Mouse (Mus musculus): Measurements from ENCODE around the gene Pitpnc1.
A peak's percentile ranks its signal among the peaks of the same experiment; 100 is the strongest.

Pitpnc1 gene

GRCm38 (mm10) chr11:107282481-107282880 is 188.0 kb downstream of the Pitpnc1 start:
- DNase-seq (ENCODE audit: low spot score in 2 of 2): no peak

GRCm38 (mm10) chr11:107279258-107279657 is 191.2 kb downstream of the Pitpnc1 start:
- no peak for DNase-seq (ENCODE audit: low spot score in 2 of 2)

GRCm38 (mm10) chr11:107276898-107277297 is 193.6 kb downstream of the Pitpnc1 start:
- DNase-seq (ENCODE audit: low spot score in 2 of 2): no peak

- DNase-seq (ENCODE audit: low spot score in 2 of 2): no peak
Observed at GRCm38 (mm10) chr11:107276337-107276736, 194.2 kb downstream of the Pitpnc1 start.

GRCm38 (mm10) chr11:107275902-107276301 is 194.6 kb downstream of the Pitpnc1 start:
- DNase-seq (ENCODE audit: low spot score in 2 of 2): peak in 1 of 2 experiments; percentile 8

GRCm38 (mm10) chr11:107274206-107274605 is 196.3 kb downstream of the Pitpnc1 start:
- no peak for DNase-seq (ENCODE audit: low spot score in 2 of 2)

GRCm38 (mm10) chr11:107272351-107272975 is 198.0 kb downstream of the Pitpnc1 start:
- no peak for DNase-seq (ENCODE audit: low spot score in 2 of 2)

- DNase-seq (ENCODE audit: low spot score in 2 of 2): no peak
Observed at GRCm38 (mm10) chr11:107270564-107270963, 199.9 kb downstream of the Pitpnc1 start.

GRCm38 (mm10) chr11:107267522-107267921 is 203.0 kb downstream of the Pitpnc1 start:
- DNase-seq (ENCODE audit: low spot score in 2 of 2): no peak

GRCm38 (mm10) chr11:107265861-107266260 is 204.6 kb downstream of the Pitpnc1 start:
- no peak for DNase-seq (ENCODE audit: low spot score in 2 of 2)

GRCm38 (mm10) chr11:107264889-107265615 is 205.4 kb downstream of the Pitpnc1 start:
- DNase-seq (ENCODE audit: low spot score in 2 of 2): no peak

- DNase-seq (ENCODE audit: low spot score in 2 of 2): no peak
Observed at GRCm38 (mm10) chr11:107263838-107264237, 206.7 kb downstream of the Pitpnc1 start.

- DNase-seq (ENCODE audit: low spot score in 2 of 2): no peak
Observed at GRCm38 (mm10) chr11:107259428-107259827, 211.1 kb downstream of the Pitpnc1 start.

- DNase-seq (ENCODE audit: low spot score in 2 of 2): peak in 1 of 2 experiments; percentile 34
Observed at GRCm38 (mm10) chr11:107255185-107255584, 215.3 kb downstream of the Pitpnc1 start.

GRCm38 (mm10) chr11:107254181-107254580 is 216.3 kb downstream of the Pitpnc1 start:
- no peak for DNase-seq (ENCODE audit: low spot score in 2 of 2)

- DNase-seq (ENCODE audit: low spot score in 2 of 2): no peak
Observed at GRCm38 (mm10) chr11:107252026-107252425, 218.5 kb downstream of the Pitpnc1 start.

GRCm38 (mm10) chr11:107251460-107251859 is 219.0 kb downstream of the Pitpnc1 start:
- no peak for DNase-seq (ENCODE audit: low spot score in 2 of 2)

GRCm38 (mm10) chr11:107250882-107251281 is 219.6 kb downstream of the Pitpnc1 start:
- no peak for DNase-seq (ENCODE audit: low spot score in 2 of 2)

- no peak for DNase-seq (ENCODE audit: low spot score in 2 of 2)
Observed at GRCm38 (mm10) chr11:107248753-107249152, 221.7 kb downstream of the Pitpnc1 start.

- DNase-seq (ENCODE audit: low spot score in 2 of 2): no peak
Observed at GRCm38 (mm10) chr11:107245657-107246056, 224.8 kb downstream of the Pitpnc1 start.

GRCm38 (mm10) chr11:107243126-107243525 is 227.4 kb downstream of the Pitpnc1 start:
- no peak for DNase-seq (ENCODE audit: low spot score in 2 of 2)

- no peak for DNase-seq (ENCODE audit: low spot score in 2 of 2)
Observed at GRCm38 (mm10) chr11:107241678-107242077, 228.8 kb downstream of the Pitpnc1 start.

GRCm38 (mm10) chr11:107238506-107238905 is 232.0 kb downstream of the Pitpnc1 start:
- DNase-seq (ENCODE audit: low spot score in 2 of 2): no peak

All from spleen, postnatal 14 days (tissue).